Mouse (Mus musculus): ENCODE results near the gene Dync1h1. TPM values are rescaled to one million over a fixed set of nuclear protein-coding genes. Genes with fewer than 3 reads are reported as not detected.
A peak's percentile ranks its signal among the peaks of the same experiment; 100 is the strongest.
"Not testable (repeated sequence)": the region's sequence is repeated elsewhere in the genome, so short reads cannot be mapped to it uniquely, and the experiment has no call there.

Gene Dync1h1
- polyA plus RNA-seq, 1 experiment from 2014 or later: 101 TPM

GRCm38 (mm10) chr12:110696173-110696974 is 95.1 kb downstream of the Dync1h1 start:
- Histone ChIP-seq H3K9ac (ENCODE audit: low read length) (peak overlapping the region; percentile 99), H3K4me2 (ENCODE audit: low read depth) (peak overlapping the region; percentile 76), H3K27me3 (ENCODE audit: control insufficient read depth, insufficient read depth, low read length) (no peaks in the 10 kb centered on the region), H3K4me1 (ENCODE audit: control insufficient read depth, insufficient read depth, low read length) (peaks cover 12% of the 10 kb centered on the region; the same call in 1 of the 2 replicates), H3K27ac (ENCODE audit: low read depth, low read length) (peak overlapping the region; percentile 96), H3K36me3 (ENCODE audit: control insufficient read depth, insufficient read depth, low read length) (peaks cover 3% of the 10 kb centered on the region; the same call in 1 of the 2 replicates), H3K4me3 (ENCODE audit: low read depth, low read length) (peak overlapping the region; percentile 100), H3K9me3 (ENCODE audit: control insufficient read depth, low read length) (no peaks in the 10 kb centered on the region)
- ATAC-seq (ENCODE audit: insufficient read depth, low FRiP score, low TSS enrichment) (peak; percentile 92), DNase-seq (ENCODE audit: low spot score) (peak; percentile 98)
- WGBS: under 1% methylated on average over 89 of the region's 89 CpGs

GRCm38 (mm10) chr12:110696975-110697400 is 95.7 kb downstream of the Dync1h1 start:
- Histone ChIP-seq H3K9ac (ENCODE audit: low read length) (peak overlapping the region; percentile 85), H3K4me1 (ENCODE audit: control insufficient read depth, insufficient read depth, low read length) (peaks cover 12% of the 10 kb centered on the region; the same call in 1 of the 2 replicates), H3K27ac (ENCODE audit: low read depth, low read length) (no peak overlapping the region), H3K27me3 (ENCODE audit: control insufficient read depth, insufficient read depth, low read length) (no peaks in the 10 kb centered on the region), H3K36me3 (ENCODE audit: control insufficient read depth, insufficient read depth, low read length) (peaks cover 3% of the 10 kb centered on the region; the same call in 1 of the 2 replicates), H3K4me2 (ENCODE audit: low read depth) (peak overlapping the region; percentile 76), H3K9me3 (ENCODE audit: control insufficient read depth, low read length) (no peaks in the 10 kb centered on the region), H3K4me3 (ENCODE audit: low read depth, low read length) (peak overlapping the region; percentile 100)
- peak; percentile 11 for DNase-seq (ENCODE audit: low spot score)
- 59% methylated on average over 9 of the region's 9 CpGs for WGBS
- no peak for ATAC-seq (ENCODE audit: insufficient read depth, low FRiP score, low TSS enrichment)

GRCm38 (mm10) chr12:110697457-110697856 is 96.2 kb downstream of the Dync1h1 start:
- Histone ChIP-seq H3K9me3 (ENCODE audit: control insufficient read depth, low read length) (no peaks in the 10 kb centered on the region), H3K4me3 (ENCODE audit: low read depth, low read length) (no peak overlapping the region), H3K36me3 (ENCODE audit: control insufficient read depth, insufficient read depth, low read length) (peaks cover 3% of the 10 kb centered on the region; the same call in 1 of the 2 replicates), H3K9ac (ENCODE audit: low read length) (no peak overlapping the region), H3K4me1 (ENCODE audit: control insufficient read depth, insufficient read depth, low read length) (peaks cover 12% of the 10 kb centered on the region; the same call in 1 of the 2 replicates), H3K4me2 (ENCODE audit: low read depth) (no peak overlapping the region), H3K27ac (ENCODE audit: low read depth, low read length) (no peak overlapping the region), H3K27me3 (ENCODE audit: control insufficient read depth, insufficient read depth, low read length) (no peaks in the 10 kb centered on the region)
- DNase-seq (ENCODE audit: low spot score): peak; percentile 4
- WGBS: 79% methylated on average over 5 of the region's 5 CpGs
- no peak for ATAC-seq (ENCODE audit: insufficient read depth, low FRiP score, low TSS enrichment)

GRCm38 (mm10) chr12:110698080-110698479 is 96.8 kb downstream of the Dync1h1 start:
- Histone ChIP-seq H3K27me3 (ENCODE audit: control insufficient read depth, insufficient read depth, low read length) (no peaks in the 10 kb centered on the region), H3K27ac (ENCODE audit: low read depth, low read length) (no peak overlapping the region), H3K36me3 (ENCODE audit: control insufficient read depth, insufficient read depth, low read length) (no peaks in the 10 kb centered on the region; the same call in 1 of the 2 replicates), H3K4me3 (ENCODE audit: low read depth, low read length) (no peak overlapping the region), H3K4me1 (ENCODE audit: control insufficient read depth, insufficient read depth, low read length) (peaks cover 12% of the 10 kb centered on the region; the same call in 1 of the 2 replicates), H3K4me2 (ENCODE audit: low read depth) (no peak overlapping the region), H3K9me3 (ENCODE audit: control insufficient read depth, low read length) (no peaks in the 10 kb centered on the region), H3K9ac (ENCODE audit: low read length) (no peak overlapping the region)
- 79% methylated on average over 1 of the region's 1 CpGs for WGBS
- no peak for ATAC-seq (ENCODE audit: insufficient read depth, low FRiP score, low TSS enrichment)
- no peak for DNase-seq (ENCODE audit: low spot score)

- no peak overlapping the region for H3K4me3 ChIP-seq (ENCODE audit: low read depth, low read length)
- ATAC-seq (ENCODE audit: insufficient read depth, low FRiP score, low TSS enrichment) (no peak), DNase-seq (ENCODE audit: low spot score) (peak; percentile 16)
- no peak overlapping the region for H3K27ac ChIP-seq (ENCODE audit: low read depth, low read length)
- WGBS: 41% methylated on average over 14 of the region's 15 CpGs
- H3K36me3 ChIP-seq (ENCODE audit: control insufficient read depth, insufficient read depth, low read length): no peaks in the 10 kb centered on the region
- no peaks in the 10 kb centered on the region for H3K9me3 ChIP-seq (ENCODE audit: control insufficient read depth, low read length)
- no peak overlapping the region for H3K9ac ChIP-seq (ENCODE audit: low read length)
- H3K4me1 ChIP-seq (ENCODE audit: control insufficient read depth, insufficient read depth, low read length): peaks cover 12% of the 10 kb centered on the region; the same call in 1 of the 2 replicates
- no peak overlapping the region for H3K4me2 ChIP-seq (ENCODE audit: low read depth)
- no peaks in the 10 kb centered on the region for H3K27me3 ChIP-seq (ENCODE audit: control insufficient read depth, insufficient read depth, low read length)
These were observed 97.4 kb downstream of the Dync1h1 start for GRCm38 (mm10) chr12:110698523-110699170.

GRCm38 (mm10) chr12:110699171-110699547 is 97.9 kb downstream of the Dync1h1 start:
- no peak overlapping the region for H3K27ac ChIP-seq (ENCODE audit: low read depth, low read length)
- DNase-seq (ENCODE audit: low spot score): peak; percentile 3
- H3K9me3 ChIP-seq (ENCODE audit: control insufficient read depth, low read length): no peaks in the 10 kb centered on the region
- no peaks in the 10 kb centered on the region for H3K27me3 ChIP-seq (ENCODE audit: control insufficient read depth, insufficient read depth, low read length)
- no peak for ATAC-seq (ENCODE audit: insufficient read depth, low FRiP score, low TSS enrichment)
- H3K4me3 ChIP-seq (ENCODE audit: low read depth, low read length): no peak overlapping the region
- H3K4me1 ChIP-seq (ENCODE audit: control insufficient read depth, insufficient read depth, low read length): peaks cover 12% of the 10 kb centered on the region; the same call in 1 of the 2 replicates
- 51% methylated on average over 2 of the region's 2 CpGs for WGBS
- no peak overlapping the region for H3K9ac ChIP-seq (ENCODE audit: low read length)
- no peak overlapping the region for H3K4me2 ChIP-seq (ENCODE audit: low read depth)
- H3K36me3 ChIP-seq (ENCODE audit: control insufficient read depth, insufficient read depth, low read length): no peaks in the 10 kb centered on the region

GRCm38 (mm10) chr12:110700730-110701129 is 99.5 kb downstream of the Dync1h1 start:
- H3K4me3 ChIP-seq (ENCODE audit: low read depth, low read length): no peak overlapping the region
- no peak overlapping the region for H3K27ac ChIP-seq (ENCODE audit: low read depth, low read length)
- no peak for ATAC-seq (ENCODE audit: insufficient read depth, low FRiP score, low TSS enrichment)
- H3K9me3 ChIP-seq (ENCODE audit: control insufficient read depth, low read length): no peaks in the 10 kb centered on the region
- peaks cover 6% of the 10 kb centered on the region; the same call in 1 of the 2 replicates for H3K4me1 ChIP-seq (ENCODE audit: control insufficient read depth, insufficient read depth, low read length)
- DNase-seq (ENCODE audit: low spot score): no peak
- 63% methylated on average over 2 of the region's 2 CpGs for WGBS
- no peaks in the 10 kb centered on the region for H3K36me3 ChIP-seq (ENCODE audit: control insufficient read depth, insufficient read depth, low read length)
- no peaks in the 10 kb centered on the region for H3K27me3 ChIP-seq (ENCODE audit: control insufficient read depth, insufficient read depth, low read length)
- no peak overlapping the region for H3K9ac ChIP-seq (ENCODE audit: low read length)
- H3K4me2 ChIP-seq (ENCODE audit: low read depth): no peak overlapping the region

GRCm38 (mm10) chr12:110701363-110701762 is 100.1 kb downstream of the Dync1h1 start:
- H3K4me2 ChIP-seq (ENCODE audit: low read depth); ATAC-seq (ENCODE audit: insufficient read depth, low FRiP score, low TSS enrichment); H3K9me3 ChIP-seq (ENCODE audit: control insufficient read depth, low read length); H3K27ac ChIP-seq (ENCODE audit: low read depth, low read length); H3K4me1 ChIP-seq (ENCODE audit: control insufficient read depth, insufficient read depth, low read length); H3K27me3 ChIP-seq (ENCODE audit: control insufficient read depth, insufficient read depth, low read length); H3K36me3 ChIP-seq (ENCODE audit: control insufficient read depth, insufficient read depth, low read length); H3K4me3 ChIP-seq (ENCODE audit: low read depth, low read length); DNase-seq (ENCODE audit: low spot score); H3K9ac ChIP-seq (ENCODE audit: low read length): not testable (repeated sequence)
- 42% methylated on average over 3 of the region's 3 CpGs for WGBS

Data from neural tube, embryonic 11.5 days (tissue).